Mouse (Mus musculus) intestine, postnatal 0 days (tissue): ENCODE measurements at regions not wholly inside any gene's neighbourhood (a gene's known extent, or its start where the extent isn't known, plus 50 kb on each side); places are given as distances from the start of the nearest gene placed in this dataset.

Experiments used
- ATAC-seq: fragments of 200-750 bp; cut with Nextera tagmentation; 2 replicates; pipeline ENCODE4 v1.8.0; 2017; ENCODE audit warnings: mild to moderate bottlenecking, moderate TSS enrichment, moderate library complexity
- H3K27ac ChIP-seq: fragments of 300-500 bp; sonication (generic); 2 replicates; pipeline ENCODE4 v1.5.1; 2014; ENCODE audit warnings: mild to moderate bottlenecking, low read depth, low read length, moderate library complexity
- H3K27me3 ChIP-seq: fragments of 300-500 bp; sonication (generic); replicated peaks from 2 replicates; pipeline ENCODE4 v1.6.1; 2014; ENCODE audit warnings: low read length, mixed read lengths; ENCODE audit not compliant: control insufficient read depth, insufficient read depth
- H3K36me3 ChIP-seq: fragments of 300-500 bp; sonication (generic); 2 replicates; pipeline ENCODE4 v1.6.1; 2014; ENCODE audit warnings: mild to moderate bottlenecking, moderate library complexity; ENCODE audit not compliant: control insufficient read depth, insufficient read depth
- H3K4me1 ChIP-seq: fragments of 300-500 bp; sonication (generic); replicated peaks from 2 replicates; pipeline ENCODE4 v1.6.1; 2014; ENCODE audit warnings: antibody characterized with exemption, low read length, mixed read lengths; ENCODE audit not compliant: control insufficient read depth, insufficient read depth
- H3K4me2 ChIP-seq: fragments of 300-500 bp; sonication (generic); replicated peaks from 2 replicates; pipeline ENCODE4 v1.6.1; 2014; ENCODE audit warnings: low read depth, mild to moderate bottlenecking, moderate library complexity
- H3K4me3 ChIP-seq: fragments of 300-500 bp; sonication (generic); 2 replicates; pipeline ENCODE4 v1.5.1; 2014; ENCODE audit warnings: low read depth, low read length
- H3K9ac ChIP-seq: fragments of 300-500 bp; sonication (generic); 2 replicates; pipeline ENCODE4 v1.6.1; 2014; ENCODE audit warnings: mild to moderate bottlenecking, low read depth, low read length
- H3K9me3 ChIP-seq: fragments of 300-500 bp; sonication (generic); 2 replicates; pipeline ENCODE4 v1.6.1; 2016; ENCODE audit warnings: mixed run types; ENCODE audit not compliant: control insufficient read depth
- CTCF ChIP-seq: sonication (generic); IDR thresholded peaks from 2 replicates; pipeline ENCODE4 v1.5.1; 2016; ENCODE audit warnings: low read depth, mild to moderate bottlenecking, control low read depth, antibody characterized with exemption, moderate library complexity
- WGBS: fragments of 180-500 bp; shearing (Covaris S2); extraction: QIAGEN DNeasy Blood & Tissue Kit; methylation state at CpG from one replicate; pipeline ENCODE4 v1.1.7; 2014; 5-methylcytosine and 5-hydroxymethylcytosine counted together

DNA sequence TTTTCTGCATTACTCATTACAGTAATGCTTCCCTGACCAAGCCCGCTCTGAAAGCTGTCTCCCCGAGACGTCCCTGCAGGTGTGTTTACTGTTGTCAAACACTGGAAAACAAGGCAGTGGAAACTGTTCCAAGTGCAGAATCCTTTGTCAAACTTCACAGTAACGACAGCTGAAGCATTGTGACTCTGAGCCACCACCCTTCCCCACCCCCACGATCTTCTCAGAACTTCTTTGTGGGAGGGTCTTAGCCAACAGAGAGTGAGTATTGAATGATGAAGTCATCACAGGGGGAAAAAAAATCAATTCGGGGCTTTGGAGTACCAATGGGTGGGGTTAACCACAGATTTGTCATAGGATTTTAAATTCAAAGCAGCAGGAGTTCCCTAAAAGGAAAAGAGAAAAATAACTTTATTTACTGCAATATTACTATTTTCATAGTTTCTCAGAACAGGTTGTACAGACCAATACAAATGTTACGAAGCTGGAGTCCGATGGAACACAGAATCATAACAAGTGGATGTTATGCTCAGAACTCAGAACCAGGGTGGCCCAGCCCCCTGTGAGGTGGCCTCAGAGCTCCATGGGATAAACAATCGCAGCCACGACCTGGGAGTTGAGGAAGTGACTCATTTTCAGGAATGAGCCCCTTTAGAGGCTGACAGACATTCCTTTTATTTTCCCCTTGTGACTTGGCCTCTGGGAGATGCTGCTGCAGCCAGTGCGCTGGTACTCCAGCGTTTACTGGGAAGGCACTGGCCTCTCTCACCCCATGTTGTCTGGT lies 65.5 kb upstream of the Galnt15 start:
- WGBS: 27% methylated on average over 12 of the region's 12 CpGs
- no peaks in the 10 kb centered on the region for H3K27me3 ChIP-seq
- no peak overlapping the region for H3K9ac ChIP-seq
- no peak overlapping the region for H3K4me3 ChIP-seq
- no peak overlapping the region for H3K4me2 ChIP-seq
- no peak for ATAC-seq
- no peaks in the 10 kb centered on the region for H3K36me3 ChIP-seq
- TF ChIP-seq CTCF: no peak
- peak overlapping the region; percentile 35; the same call in 1 of the 2 replicates for H3K27ac ChIP-seq
- no peaks in the 10 kb centered on the region for H3K4me1 ChIP-seq
- no peaks in the 10 kb centered on the region for H3K9me3 ChIP-seq

DNA sequence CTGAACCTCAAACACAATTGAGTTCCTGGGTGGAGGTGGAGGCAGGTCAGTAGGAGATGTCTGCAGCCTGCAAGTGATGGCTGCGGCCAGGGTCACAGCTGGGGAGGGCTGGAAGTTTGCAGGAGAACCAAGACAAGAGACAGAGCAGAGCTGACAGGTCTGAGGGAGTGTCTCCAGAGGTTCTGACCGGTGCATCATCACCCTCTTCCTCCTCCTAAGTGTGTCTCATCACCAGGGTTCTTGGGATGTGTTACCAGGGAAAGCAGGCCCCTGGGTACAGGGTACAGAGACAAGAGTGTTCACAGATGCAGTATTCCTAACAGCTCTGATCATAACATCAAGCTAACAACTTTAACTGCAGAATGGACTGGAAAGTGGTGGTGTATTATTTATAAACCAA lies 64.7 kb upstream of the Galnt15 start:
- no peak for TF ChIP-seq CTCF
- Histone ChIP-seq H3K9me3 (no peaks in the 10 kb centered on the region), H3K4me1 (no peaks in the 10 kb centered on the region), H3K27me3 (no peaks in the 10 kb centered on the region), H3K4me3 (no peak overlapping the region), H3K36me3 (no peaks in the 10 kb centered on the region), H3K9ac (no peak overlapping the region), H3K27ac (peak overlapping the region; percentile 35; the same call in 1 of the 2 replicates), H3K4me2 (no peak overlapping the region)
- WGBS: 34% methylated on average over 2 of the region's 2 CpGs
- ATAC-seq: no peak

DNA sequence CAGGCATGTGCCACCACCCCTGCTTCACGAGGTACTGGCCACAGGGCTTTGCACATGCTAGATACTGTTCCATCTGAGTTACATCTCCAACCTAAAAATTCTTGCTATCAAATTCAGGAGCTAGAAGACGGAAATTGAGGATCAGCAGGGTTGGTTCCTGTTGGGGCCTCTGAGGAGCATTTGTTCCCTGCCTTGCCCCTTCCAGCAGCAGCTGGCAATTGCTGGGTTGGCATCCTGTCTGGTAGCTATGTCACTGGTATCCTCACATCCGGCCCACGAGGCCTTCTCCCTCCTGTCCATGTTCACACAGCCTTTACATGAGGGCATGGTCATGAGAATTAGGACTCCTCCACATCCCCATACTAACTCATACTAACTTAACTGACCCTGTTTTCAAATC lies 64.0 kb upstream of the Galnt15 start:
- Histone ChIP-seq H3K27me3 (no peaks in the 10 kb centered on the region), H3K36me3 (no peaks in the 10 kb centered on the region), H3K9me3 (no peaks in the 10 kb centered on the region), H3K9ac (no peak overlapping the region), H3K4me1 (no peaks in the 10 kb centered on the region), H3K27ac (no peak overlapping the region), H3K4me2 (no peak overlapping the region), H3K4me3 (no peak overlapping the region)
- 79% methylated on average over 4 of the region's 4 CpGs for WGBS
- TF ChIP-seq CTCF: no peak
- ATAC-seq: no peak

DNA sequence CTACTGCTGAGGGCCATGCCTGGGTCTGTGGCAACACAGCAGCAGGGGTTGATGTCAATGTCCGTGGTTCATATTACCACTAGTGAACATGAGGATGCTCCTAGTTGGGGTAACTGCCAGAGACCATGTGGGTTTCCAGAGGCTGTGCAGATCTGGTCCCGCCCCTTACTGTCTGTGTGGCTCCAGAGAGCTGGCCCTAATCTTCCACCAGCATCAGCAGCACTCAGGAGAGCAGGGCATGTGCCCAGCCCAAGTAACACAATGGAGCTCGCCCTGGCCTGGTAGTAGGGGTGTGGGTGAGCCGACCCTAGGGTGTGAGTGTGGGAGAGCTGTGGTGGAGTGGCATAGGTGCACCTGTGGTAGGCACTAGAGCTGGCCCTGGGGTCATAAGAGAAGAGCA lies 59.3 kb upstream of the Galnt15 start:
- no peaks in the 10 kb centered on the region for H3K4me1 ChIP-seq
- no peaks in the 10 kb centered on the region for H3K27me3 ChIP-seq
- no peaks in the 10 kb centered on the region for H3K9me3 ChIP-seq
- H3K27ac ChIP-seq: no peak overlapping the region
- no peak overlapping the region for H3K4me2 ChIP-seq
- no peak for TF ChIP-seq CTCF
- H3K36me3 ChIP-seq: no peaks in the 10 kb centered on the region
- ATAC-seq: no peak
- H3K9ac ChIP-seq: no peak overlapping the region
- no peak overlapping the region for H3K4me3 ChIP-seq
- 77% methylated on average over 4 of the region's 4 CpGs for WGBS

DNA sequence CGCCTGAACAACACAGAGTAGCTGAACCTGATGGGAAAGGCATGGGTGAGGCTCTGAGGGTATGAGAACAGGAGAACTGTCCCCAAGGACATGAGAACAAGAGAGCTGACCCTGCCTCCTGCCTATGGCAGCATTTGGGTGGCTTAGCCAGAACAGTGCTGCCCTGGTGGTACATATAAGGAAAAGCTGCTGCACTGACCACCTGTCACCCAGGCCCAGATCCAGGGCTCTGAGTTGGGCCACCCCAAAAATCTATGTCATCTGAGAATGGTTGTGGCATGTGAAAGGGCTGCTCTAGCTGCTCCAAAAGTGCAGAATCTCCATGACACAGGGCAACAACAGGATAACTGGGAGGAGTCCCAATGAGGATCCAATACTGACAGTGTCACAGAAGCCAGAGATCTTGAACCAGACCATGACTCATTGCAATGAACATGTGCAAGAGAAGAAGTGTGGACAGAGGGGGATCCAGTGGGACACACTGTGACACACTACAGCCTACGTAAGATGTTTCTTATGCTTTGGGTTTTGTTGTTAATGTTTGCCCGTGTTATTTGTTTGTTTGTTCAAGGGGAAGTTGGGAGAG lies 58.5 kb upstream of the Galnt15 start:
- 78% methylated on average over 3 of the region's 3 CpGs for WGBS
- no peaks in the 10 kb centered on the region for H3K27me3 ChIP-seq
- H3K4me1 ChIP-seq: no peaks in the 10 kb centered on the region
- H3K4me3 ChIP-seq: no peak overlapping the region
- no peaks in the 10 kb centered on the region for H3K36me3 ChIP-seq
- no peak for ATAC-seq
- no peak overlapping the region for H3K4me2 ChIP-seq
- no peak overlapping the region for H3K9ac ChIP-seq
- H3K9me3 ChIP-seq: no peaks in the 10 kb centered on the region
- no peak overlapping the region for H3K27ac ChIP-seq
- TF ChIP-seq CTCF: no peak

DNA sequence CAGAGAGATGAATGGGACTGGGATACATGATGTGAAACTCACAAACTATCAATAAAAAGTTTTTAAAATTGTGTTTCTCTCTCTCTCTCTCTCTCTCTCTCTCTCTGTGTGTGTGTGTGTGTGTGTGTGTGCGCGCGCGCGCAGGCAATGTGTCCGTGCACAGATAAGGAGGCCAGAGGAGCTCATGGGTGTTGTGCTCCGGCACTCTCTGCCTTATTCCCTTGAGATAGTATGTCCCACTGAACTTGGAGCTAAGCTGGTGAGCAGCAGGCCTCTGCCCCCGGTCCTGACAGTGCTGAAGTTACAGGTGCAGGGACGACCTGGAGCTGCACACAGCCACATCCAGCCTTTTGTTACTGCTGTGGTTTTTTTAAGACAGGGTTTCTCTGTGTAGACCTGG lies 57.9 kb upstream of the Galnt15 start:
- WGBS: 87% methylated on average over 9 of the region's 9 CpGs
- ATAC-seq: no peak

More for the DNA sequence above, 57.9 kb upstream of the Galnt15 start:
- Histone ChIP-seq H3K9ac (no peak overlapping the region), H3K4me3 (no peak overlapping the region), H3K4me1 (no peaks in the 10 kb centered on the region), H3K4me2 (no peak overlapping the region), H3K9me3 (no peaks in the 10 kb centered on the region), H3K27me3 (no peaks in the 10 kb centered on the region), H3K36me3 (no peaks in the 10 kb centered on the region), H3K27ac (no peak overlapping the region)
- TF ChIP-seq CTCF: no peak
